Mouse (Mus musculus) MN1 (cell line): ENCODE data around the gene Il23a.
"Not testable (repeated sequence)": the region's sequence is repeated elsewhere in the genome, so short reads cannot be mapped to it uniquely, and the experiment has no call there.

Experiments
- DNase-seq: peaks from one replicate; pipeline ENCODE4 v3.0.0-alpha.2; 2016; ENCODE audit warnings: low spot score

Gene Il23a

DNA sequence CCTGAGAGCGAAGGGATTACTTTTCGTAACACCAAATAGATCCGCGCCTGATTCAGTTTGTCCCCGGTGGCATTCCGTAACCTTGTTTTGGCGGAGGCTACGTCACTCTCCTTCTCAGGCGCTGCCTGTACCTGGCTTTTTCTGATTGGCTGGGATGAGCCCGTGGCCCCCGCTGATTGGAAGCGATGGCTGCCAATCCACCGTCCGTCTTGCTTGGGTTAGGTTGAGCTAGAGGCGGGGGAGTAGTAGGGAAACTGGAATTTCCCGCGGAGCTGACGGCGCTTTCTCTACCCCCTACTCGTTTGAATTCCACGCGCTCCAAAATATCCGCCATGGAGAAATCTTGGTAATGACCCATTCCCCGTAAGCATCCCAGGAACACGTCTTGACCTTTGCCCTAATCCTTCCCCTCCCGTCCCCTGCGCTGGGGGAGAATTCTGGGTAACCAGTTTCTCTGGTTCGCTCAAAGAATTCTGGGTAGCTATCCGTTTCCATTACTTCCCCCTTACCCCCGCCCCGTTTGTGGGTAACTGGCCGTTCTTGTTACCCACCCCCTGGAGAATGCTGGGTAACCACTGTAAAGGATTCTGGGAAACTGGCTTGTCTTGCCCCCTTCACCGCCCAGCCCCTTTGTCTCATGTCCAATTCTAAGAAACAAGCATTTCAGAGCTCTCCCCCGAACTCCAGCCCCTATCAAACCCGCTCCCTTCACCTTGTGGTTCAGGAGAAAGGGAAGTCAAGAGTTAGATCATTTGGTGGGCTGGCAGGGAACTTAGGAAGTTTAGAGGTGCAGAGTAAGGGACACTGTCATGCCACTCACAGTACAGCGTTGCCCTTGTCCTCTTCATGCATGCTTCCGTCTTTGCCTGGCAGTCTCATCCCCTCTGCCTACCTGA is 4.8 kb upstream of the Il23a start, which contains the start of gene Pan2:
Gene Pan2, plus strand, starts transcription at position 210 of the 896 bp plus-strand sequence.
- DNase-seq, result peak; percentile 100

DNA sequence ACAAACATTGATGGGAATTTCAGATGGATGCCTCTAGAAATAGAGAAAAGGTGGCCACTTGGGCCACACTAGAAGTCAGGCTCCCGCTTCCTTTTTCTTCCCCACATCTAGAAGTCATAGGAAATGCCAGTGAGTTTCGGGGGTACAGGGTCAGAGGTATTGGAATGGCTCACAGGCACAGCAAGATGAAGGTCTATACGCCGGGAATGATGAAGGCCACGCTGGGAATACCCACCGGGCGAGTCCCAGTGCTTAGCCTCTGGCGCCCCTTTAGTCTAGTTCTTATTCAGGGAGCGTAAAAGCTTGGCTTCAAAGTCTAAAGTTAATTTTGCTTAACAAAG is 4.2 kb upstream of the Il23a start:
- DNase-seq, result no peak

DNA sequence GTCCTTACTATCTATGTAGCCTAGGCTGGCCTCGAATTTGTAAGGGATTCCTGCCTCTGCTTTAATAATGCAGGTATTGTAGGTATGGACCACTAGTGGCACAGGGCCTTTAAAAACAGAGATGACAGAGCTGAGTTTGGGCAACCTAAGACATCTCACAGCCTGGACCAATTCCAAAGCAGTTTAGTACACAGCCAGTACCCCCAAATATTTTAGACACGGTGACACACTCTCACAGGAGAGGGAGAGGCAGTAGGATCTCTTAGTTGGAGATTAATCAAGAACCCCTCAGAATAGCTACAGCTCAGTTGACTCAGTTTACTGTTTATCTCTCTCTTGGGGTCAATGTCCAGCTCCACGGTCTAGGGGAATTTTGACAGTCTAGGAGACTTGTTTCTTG is 3.8 kb upstream of the Il23a start:
- DNase-seq, result peak; percentile 41

DNA sequence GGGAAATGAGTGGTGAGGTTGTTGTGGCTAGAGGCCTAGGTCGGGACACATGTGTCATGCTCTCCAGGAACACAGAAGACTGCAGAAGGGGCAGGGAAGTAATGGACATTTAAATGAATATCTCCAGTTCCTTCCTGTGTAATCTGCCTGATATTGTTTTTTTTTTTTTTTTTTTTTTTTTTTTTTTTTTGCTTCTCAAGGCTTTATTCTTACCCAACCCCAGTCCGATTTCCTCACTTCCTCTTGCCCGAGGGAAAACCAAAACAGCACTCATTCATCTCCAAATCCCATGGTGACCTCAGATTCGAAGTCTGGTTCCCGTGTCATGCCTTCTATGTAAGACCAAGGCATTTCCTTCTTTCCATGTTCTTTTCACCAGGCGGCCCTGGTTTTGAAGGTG is 309 bp downstream of the Il23a start:
- peak; percentile 59 for DNase-seq

DNA sequence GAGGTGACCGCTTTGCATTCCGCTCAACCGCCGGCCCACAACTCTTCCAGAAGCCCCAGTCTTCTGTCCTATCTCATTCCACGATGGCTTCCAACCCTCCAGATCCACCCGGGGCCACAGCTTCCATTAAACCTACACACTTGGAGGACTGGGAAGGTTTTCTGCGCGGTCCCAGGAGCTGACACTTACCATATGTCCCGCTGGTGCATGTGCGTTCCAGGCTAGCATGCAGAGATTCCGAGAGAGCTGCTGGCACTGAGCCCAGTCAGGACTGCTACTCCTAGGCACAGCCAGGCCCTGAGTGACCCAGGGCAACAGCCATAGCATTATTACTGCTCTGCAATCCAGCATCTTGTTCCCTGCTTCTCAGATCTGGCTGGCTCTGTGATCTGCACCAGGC is 930 bp downstream of the Il23a start:
- DNase-seq, result peak; percentile 98

DNA sequence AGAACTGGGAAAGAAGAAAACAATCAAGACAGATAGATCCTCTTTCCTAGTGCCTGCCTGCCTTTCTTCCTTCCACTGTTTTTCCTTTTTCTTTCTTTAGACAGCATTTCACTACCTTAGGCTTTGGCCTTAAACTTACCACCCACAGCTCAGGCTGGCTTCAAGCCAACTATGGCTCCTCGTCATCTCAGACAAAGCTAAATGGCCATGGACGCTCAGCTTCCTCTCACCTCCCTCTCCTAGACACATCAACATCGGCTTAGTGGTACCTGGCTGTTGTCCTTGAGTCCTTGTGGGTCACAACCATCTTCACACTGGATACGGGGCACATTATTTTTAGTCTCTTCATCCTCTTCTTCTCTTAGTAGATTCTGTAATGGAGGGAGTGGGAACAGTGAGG is 1.3 kb downstream of the Il23a start:
- peak; percentile 85 for DNase-seq

- DNase-seq, result peak; percentile 77
Measured at GRCm38 (mm10) chr10:128296370-128297090, 2.0 kb downstream of the Il23a start.

DNA sequence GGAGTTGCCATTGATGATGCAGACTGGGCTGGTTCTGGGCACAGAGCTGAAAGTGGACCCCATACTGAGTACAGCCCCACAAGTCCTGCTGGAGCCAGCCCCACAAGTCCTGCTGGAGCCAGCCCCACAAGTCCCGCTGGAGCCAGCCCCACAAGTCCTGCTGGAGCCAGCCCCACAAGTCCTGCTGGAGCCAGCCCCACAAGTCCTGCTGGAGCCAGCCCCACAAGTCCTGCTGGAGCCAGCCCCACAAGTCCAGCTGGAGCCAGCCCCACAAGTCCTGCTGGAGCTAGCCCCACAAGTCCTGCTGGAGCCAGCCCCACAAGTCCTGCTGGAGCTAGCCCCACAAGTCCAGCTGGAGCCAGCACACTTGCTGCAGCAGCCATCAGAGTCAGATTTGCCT is 8.0 kb downstream of the Il23a start:
- not testable (repeated sequence) for DNase-seq

DNA sequence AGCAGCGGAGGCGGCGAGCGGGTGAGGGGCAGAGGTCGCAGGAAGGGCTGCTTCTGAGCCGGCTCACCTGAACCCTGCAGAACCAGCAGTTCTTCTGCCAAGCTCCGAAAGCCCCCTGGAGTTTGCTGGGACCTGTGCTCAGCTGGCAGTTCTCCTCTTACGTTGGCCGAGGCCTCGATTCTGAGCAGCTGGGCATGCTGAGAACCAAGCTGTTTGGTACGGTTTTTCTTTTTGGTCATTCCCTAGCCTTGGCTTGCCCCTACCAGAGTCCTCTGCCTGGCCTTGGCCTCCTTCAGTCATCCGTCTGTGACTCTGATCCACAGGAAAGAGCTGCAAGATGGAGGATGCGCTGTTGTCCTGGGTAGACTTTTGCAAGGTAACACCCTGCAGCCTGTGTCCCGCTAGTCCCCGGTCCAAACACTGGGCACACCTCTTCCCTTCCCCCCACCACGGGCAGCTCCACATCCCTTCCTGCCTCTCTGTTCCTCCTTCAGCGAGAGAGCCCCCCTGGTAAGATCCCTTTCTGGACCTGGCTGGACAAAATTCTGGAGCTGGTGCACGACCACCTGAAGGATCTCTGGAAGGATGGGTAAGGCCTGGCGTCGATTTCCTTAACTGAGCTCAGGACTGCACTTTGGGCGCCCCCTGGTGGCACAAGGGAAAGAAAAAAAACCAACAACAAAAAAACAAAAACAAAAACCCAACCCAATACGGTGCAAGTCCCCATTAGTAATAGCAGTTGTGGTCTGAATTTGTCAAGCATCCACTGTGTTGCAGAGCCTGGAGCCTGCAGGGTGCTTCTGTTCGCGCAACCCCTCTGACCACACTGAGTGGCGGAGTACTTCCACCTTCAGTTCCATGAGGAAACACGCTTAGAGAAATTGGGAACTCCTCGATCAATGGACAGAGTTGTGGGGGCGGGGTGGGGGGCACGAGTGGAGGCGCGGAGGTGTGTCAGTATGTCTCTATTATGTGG is 14.7 kb downstream of the Il23a start:
- peak; percentile 90 for DNase-seq

GRCm38 (mm10) chr10:128282886-128283450 is 15.6 kb downstream of the Il23a start:
- no peak for DNase-seq

- no peak for DNase-seq
Measured at GRCm38 (mm10) chr10:128281682-128282081, 16.9 kb downstream of the Il23a start.

- no peak for DNase-seq
Measured at GRCm38 (mm10) chr10:128280943-128281342, 17.6 kb downstream of the Il23a start.

DNA sequence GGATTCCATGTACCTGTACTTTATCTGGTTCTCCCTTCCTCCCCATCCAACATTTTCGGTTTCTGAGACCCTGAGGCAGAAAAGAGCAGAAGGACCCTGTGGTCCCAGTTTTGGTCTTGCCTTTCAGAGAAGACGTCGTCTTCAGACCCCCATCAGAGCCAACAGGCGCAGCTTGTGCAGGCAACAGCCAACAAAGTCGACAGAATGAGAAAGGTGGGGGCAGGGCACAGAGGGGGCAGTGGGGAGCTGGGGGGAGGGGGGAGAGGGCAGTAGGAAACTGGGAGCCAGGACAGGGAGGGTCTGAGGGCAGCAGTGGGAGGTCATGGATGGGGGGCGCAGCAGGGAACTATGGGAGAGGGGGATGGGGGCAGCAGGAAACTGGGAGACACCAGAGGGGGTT is 20.4 kb downstream of the Il23a start:
- DNase-seq, result no peak

DNA sequence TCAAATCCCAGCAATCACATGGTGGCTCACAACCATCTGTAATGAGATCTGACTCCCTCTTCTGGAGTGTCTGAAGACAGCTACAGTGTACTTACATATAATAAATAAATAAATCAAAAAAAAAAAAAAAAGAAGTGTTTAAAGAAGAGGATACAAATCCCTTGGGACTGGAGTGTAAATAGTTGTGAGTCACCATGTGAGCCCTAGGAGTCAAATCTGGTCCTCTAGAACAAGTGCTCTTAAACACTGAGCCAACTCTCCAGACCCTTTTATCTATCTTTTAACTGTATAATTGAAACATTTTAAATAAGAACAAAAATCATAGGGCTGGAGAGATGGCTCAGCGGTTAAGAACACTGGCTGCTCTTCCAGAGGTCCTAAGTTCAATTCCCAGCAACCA is 23.2 kb downstream of the Il23a start:
- peak; percentile 68 for DNase-seq

DNA sequence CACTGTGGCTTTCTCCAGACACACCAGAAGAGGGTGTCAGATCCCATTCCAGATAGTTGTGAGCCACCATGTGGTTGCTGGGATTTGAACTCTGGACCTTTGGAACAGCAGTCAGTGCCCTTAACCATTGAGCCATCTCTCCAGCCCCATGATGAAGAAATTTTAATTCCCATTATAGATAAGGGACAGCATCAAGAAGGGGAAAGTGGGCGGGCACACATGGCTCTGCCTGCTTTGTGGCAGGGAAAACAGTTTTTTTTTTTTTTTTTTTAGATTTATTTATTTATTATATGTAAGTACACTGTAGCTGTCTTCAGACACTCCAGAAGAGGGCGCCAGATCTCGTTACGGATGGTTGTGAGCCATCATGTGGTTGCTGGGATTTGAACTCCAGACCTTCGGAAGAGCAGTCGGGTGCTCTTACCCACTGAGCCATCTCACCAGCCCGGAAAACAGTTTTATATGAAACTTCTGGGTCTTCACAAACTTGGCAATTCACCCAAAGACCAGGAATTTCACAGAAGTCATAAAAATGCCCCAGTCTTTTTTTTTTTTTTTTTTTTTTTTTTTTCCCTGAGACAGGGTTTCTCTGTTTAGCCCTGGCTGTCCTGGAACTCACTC is 25.6 kb downstream of the Il23a start:
- not testable (repeated sequence) for DNase-seq

- no peak for DNase-seq
Measured at GRCm38 (mm10) chr10:128271883-128272282, 26.7 kb downstream of the Il23a start.

- DNase-seq, result peak; percentile 48
Measured at GRCm38 (mm10) chr10:128270866-128271265, 27.7 kb downstream of the Il23a start.

- peak; percentile 100 for DNase-seq
Measured at GRCm38 (mm10) chr10:128270287-128270841, 28.2 kb downstream of the Il23a start, which contains the start of gene Stat2. Gene Stat2, plus strand, starts transcription at chr10:128270559.

DNA sequence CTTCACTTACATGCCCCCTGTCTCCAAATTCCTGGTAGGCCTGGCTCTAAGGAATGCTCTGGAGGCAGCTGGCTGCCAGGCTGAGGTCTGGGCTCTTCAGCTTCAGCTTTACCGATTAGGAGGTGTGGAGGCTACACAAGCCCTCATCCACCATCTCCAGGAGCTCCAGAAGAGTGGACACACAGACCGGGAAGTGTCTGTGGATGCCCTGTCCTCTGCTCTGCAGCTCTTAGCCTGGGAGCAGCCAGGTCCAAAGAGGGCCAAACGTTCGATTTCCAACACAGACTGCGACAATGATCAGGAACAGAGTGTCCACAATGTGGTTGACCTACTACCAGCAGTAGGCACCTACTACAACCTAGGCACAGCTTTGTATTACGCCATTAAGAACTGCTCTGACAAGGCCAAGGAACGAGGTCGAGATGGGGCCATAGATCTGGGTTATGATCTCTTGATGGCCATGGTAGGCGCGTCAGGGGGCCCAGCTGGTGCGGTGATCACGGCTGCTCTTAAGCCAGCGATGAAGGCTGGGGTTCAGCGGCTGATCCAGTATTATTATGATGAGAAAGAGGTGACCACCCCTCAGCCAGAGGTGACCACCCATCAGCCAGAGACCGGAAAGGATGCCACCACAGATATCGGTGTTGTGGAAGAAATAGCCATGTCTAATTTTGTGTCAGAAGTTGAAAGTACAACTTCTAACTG is 29.2 kb downstream of the Il23a start:
- DNase-seq, result no peak

DNA sequence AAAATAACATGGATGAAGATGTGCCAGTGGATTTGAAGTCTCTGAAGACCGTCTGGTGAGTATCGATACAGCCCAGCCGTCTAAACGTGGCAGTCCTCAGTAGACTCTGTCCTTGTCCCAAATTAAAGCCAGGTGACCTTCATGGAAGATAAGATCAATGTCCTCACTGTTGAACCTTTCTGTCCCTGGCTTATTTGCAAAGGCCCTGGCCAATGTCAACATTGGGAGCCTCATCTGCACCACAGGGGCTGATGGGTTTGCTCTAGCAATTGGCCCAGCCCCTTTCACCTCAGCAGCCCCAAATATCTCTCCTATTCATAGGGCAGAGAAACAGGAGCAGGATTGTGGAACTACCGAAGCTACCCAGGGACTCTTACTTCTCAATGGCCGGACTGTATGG is 30.2 kb downstream of the Il23a start, which contains the start of gene Apof:
Gene Apof, plus strand, starts transcription at position 301 of the 400 bp plus-strand sequence.
- no peak for DNase-seq
